Mouse (Mus musculus) midbrain, postnatal 0 days (tissue): ENCODE results near the gene Rapgef3. TPM values are rescaled to one million over a fixed set of nuclear protein-coding genes. Genes with fewer than 3 reads are reported as not detected.

Experiments
- ATAC-seq: fragments of 200-750 bp; cut with Nextera tagmentation; 2 replicates; pipeline ENCODE4 v1.8.0; 2017; ENCODE audit warnings: moderate number of reproducible peaks, mild to moderate bottlenecking, moderate TSS enrichment, moderate library complexity; ENCODE audit not compliant: low FRiP score
- DNase-seq: peaks from one replicate; pipeline ENCODE4 v3.0.0-alpha.2; 2015; ENCODE audit warnings: low spot score
- H3K27ac ChIP-seq: fragments of 300-500 bp; sonication (generic); 2 replicates; pipeline ENCODE4 v1.5.1; 2014; ENCODE audit warnings: low read depth, mild to moderate bottlenecking, low read length, mixed read lengths
- H3K27me3 ChIP-seq: fragments of 300-500 bp; sonication (generic); 2 replicates; pipeline ENCODE4 v1.6.1; 2014; ENCODE audit warnings: low read length, control low read depth, mixed read lengths; ENCODE audit not compliant: insufficient read depth
- H3K36me3 ChIP-seq: fragments of 300-500 bp; sonication (generic); 2 replicates; pipeline ENCODE4 v1.6.1; 2014; ENCODE audit warnings: low read length, control low read depth, mixed read lengths; ENCODE audit not compliant: insufficient read depth
- H3K4me1 ChIP-seq: fragments of 300-500 bp; sonication (generic); 2 replicates; pipeline ENCODE4 v1.6.1; 2014; ENCODE audit warnings: mild to moderate bottlenecking, control low read depth, antibody characterized with exemption, low read length, mixed read lengths; ENCODE audit not compliant: insufficient read depth
- H3K4me2 ChIP-seq: fragments of 300-500 bp; sonication (generic); 2 replicates; pipeline ENCODE4 v1.6.1; 2014; ENCODE audit warnings: low read depth, mild to moderate bottlenecking, low read length, mixed read lengths; ENCODE audit not compliant: poor library complexity, severe bottlenecking
- H3K4me3 ChIP-seq: fragments of 300-500 bp; sonication (generic); 2 replicates; pipeline ENCODE4 v1.5.1; 2014; ENCODE audit warnings: low read depth, mild to moderate bottlenecking, low read length, moderate library complexity
- H3K9ac ChIP-seq: fragments of 300-500 bp; sonication (generic); replicated peaks from 2 replicates; pipeline ENCODE4 v1.6.1; 2014; ENCODE audit warnings: mild to moderate bottlenecking, low read length, moderate library complexity, mixed read lengths; ENCODE audit not compliant: poor library complexity, severe bottlenecking
- H3K9me3 ChIP-seq: fragments of 300-500 bp; sonication (generic); 2 replicates; pipeline ENCODE4 v1.6.1; 2016; ENCODE audit warnings: low read length, control low read depth
- CTCF ChIP-seq: IDR thresholded peaks from 2 replicates; pipeline ENCODE4 v1.5.1; 2016; ENCODE audit warnings: antibody characterized with exemption, mild to moderate bottlenecking
- WGBS: fragments of 180-500 bp; shearing (Covaris S2); extraction: QIAGEN DNeasy Blood & Tissue Kit; methylation state at CpG from one replicate; pipeline ENCODE4 v1.1.7; 2014; 5-methylcytosine and 5-hydroxymethylcytosine counted together
- polyA plus RNA-seq: library from polyadenylated mRNA; unstranded; fragments of >200 nt; fragmentation: Nextera tagmentation; extraction: Ambion mirVana; gene quantifications from 2 replicates; pipeline ENCODE4 v1.2.1, GENCODE M21; 2015
- total RNA-seq: library from RNA; depleted of rRNA; stranded (reverse); fragments of >200 nt; gene quantifications from 2 replicates; pipeline ENCODE4 v1.2.3, GENCODE M21; 2014; rRNA removed

The Rapgef3 gene
- total and polyA plus RNA-seq, 2 experiments from 2014 or later: 16.5 to 34.9 TPM

DNA sequence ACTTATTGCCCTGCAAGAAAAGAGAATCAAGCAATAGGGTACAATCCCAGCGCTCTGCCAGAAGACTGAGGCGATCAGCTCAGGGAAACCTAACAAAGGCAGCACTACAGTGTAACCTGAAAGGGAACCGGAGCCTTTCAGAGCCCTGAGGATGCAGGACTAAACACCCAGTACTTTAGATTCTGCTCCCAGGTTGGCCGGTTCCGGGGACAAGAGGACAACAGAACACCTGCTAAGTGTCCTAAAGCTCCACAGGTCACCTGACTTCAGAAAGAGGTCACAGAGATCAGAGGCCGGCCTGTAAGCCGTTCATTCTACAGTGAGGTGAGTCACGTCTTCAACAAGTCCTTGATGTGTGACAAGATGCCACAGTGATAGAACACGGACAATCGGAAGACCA lies 71.2 kb downstream of the Rapgef3 start:
- Histone ChIP-seq H3K4me2 (no peak overlapping the region), H3K27me3 (no peaks in the 10 kb centered on the region), H3K4me3 (no peak overlapping the region), H3K4me1 (no peaks in the 10 kb centered on the region), H3K9me3 (no peaks in the 10 kb centered on the region), H3K9ac (no peak overlapping the region), H3K27ac (no peak overlapping the region), H3K36me3 (peaks cover 65% of the 10 kb centered on the region)
- TF ChIP-seq CTCF: no peak
- ATAC-seq (no peak), DNase-seq (no peak)
- 86% methylated on average over 10 of the region's 10 CpGs for WGBS

Other genes starting within 250 kb of the Rapgef3 start
- 21.8 and 35.2 TPM in 2 replicates for gene Rpap3, start 62.1 kb downstream of the Rapgef3 start, total RNA-seq
- gene Rpap3, start 62.1 kb downstream of the Rapgef3 start, polyA plus RNA-seq: 44.4 and 46.2 TPM in 2 replicates
- gene Endou, start 36.6 kb downstream of the Rapgef3 start, total RNA-seq: 0.33 and 0.66 TPM in 2 replicates
- 0.20 TPM in 2 replicates for gene Endou, start 36.6 kb downstream of the Rapgef3 start, polyA plus RNA-seq
- 61.5 and 78.8 TPM in 2 replicates for gene Slc48a1, start 10.5 kb upstream of the Rapgef3 start, total RNA-seq
- gene Slc48a1, start 10.5 kb upstream of the Rapgef3 start, polyA plus RNA-seq: 152 and 173 TPM in 2 replicates
- gene Hdac7, start 76.5 kb upstream of the Rapgef3 start, total RNA-seq: 22.4 and 24.2 TPM in 2 replicates
- 28.7 and 29.2 TPM in 2 replicates for gene Hdac7, start 76.5 kb upstream of the Rapgef3 start, polyA plus RNA-seq
- gene Vdr, start 142.7 kb upstream of the Rapgef3 start, total RNA-seq: 0.09 and 0.27 TPM in 2 replicates
- 0.12 and 0.22 TPM in 2 replicates for gene Vdr, start 142.7 kb upstream of the Rapgef3 start, polyA plus RNA-seq
- 40.3 and 57.7 TPM in 2 replicates for gene Tmem106c, start 196.2 kb upstream of the Rapgef3 start, total RNA-seq
- 43.8 and 49.2 TPM in 2 replicates for gene Tmem106c, start 196.2 kb upstream of the Rapgef3 start, polyA plus RNA-seq
- gene Col2a1, start 236.7 kb upstream of the Rapgef3 start, total RNA-seq: 13.8 and 17.8 TPM in 2 replicates
- 4.9 and 6.2 TPM in 2 replicates for gene Col2a1, start 236.7 kb upstream of the Rapgef3 start, polyA plus RNA-seq